Mouse (Mus musculus) inflammation-experienced regulatory T-cells, adult 6 months (primary cell): ENCODE data around the gene Aldoart2. TPM values are rescaled to one million over a fixed set of nuclear protein-coding genes. Genes with fewer than 3 reads are reported as not detected.
"Not testable (repeated sequence)": the region's sequence is repeated elsewhere in the genome, so short reads cannot be mapped to it uniquely, and the experiment has no call there.

Source experiments
- ATAC-seq: one replicate; pipeline ENCODE4 v1.8.0; 2017
- polyA plus RNA-seq, 3 experiments: library from polyadenylated mRNA; unstranded; fragments of 100-300 nt; shearing (Covaris generic); gene quantifications; one replicate each; pipeline ENCODE4 v1.2.1; 2017

Gene Aldoart2
- polyA plus RNA-seq, 3 experiments from 2014 or later: 0.23 to 0.40 TPM; not detected in 1

DNA sequence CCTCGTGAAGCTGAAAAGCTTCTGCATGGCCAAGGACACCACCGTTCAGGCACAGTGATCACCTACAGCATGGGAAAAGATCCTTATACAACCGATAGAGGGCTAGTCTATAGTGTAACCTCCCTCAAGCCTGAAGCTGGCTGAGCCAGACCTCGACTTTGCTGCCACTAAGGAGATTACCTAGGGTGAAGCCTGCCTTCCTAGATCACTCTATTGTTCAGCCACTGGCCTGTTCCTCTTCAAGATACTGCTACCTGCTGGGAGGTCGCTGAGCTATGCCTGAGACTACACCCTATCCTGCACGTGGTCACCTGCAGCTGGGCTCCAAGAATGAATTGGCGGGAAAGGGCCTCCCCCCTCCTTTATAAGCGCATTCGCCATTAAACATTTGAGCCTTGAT lies 21.9 kb downstream of the Aldoart2 start:
- not testable (repeated sequence) for ATAC-seq

DNA sequence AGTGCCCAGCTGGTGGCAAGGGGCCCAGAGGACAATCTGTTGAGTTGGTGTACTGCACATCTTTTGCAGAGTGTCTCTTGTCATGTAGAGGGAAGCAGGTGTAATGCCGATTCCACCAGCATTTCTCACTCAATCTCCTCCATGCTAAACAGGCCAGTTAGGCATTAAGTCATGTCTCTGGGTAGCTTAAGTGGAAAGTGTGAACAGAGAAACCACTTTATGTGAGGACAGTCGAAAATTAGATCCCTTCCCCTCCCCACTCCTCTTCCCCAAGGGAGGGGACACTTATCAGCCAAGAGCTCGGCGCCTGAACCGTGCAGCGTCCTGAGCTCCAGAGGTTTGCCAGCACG lies 33.5 kb downstream of the Aldoart2 start:
- ATAC-seq: no peak

DNA sequence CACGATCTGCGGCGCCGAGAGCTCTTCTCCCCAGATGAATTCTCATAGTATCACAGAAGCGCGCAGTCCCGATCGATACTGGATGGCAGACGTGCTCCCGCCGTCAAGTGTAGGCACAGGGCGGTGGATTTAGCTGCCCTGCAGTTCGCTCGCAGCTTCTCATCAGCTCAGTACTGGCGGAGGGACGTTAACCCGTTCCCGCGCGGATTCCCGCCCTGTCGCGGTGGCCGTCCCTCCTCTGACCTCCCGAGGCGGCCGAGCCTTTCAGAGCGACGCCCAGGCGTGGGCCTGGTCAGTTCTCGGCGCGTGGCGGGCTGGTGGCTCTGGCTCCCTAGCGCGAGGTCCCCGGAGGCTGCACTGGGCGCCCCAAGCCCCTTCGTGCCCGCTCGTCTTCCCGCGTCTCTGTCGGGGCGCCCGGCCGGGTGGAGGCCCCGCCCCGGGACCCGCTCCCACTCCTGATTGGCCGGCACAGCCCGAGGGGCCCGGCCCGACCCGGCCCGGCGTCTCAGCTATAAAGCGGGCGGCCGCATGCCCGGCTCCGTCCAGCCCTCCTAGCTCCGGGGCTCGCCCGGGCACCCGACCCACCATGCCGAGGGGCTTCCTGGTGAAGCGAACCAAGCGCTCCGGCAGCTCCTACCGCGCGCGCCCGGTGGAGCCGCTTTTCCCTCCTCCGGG lies 34.0 kb downstream of the Aldoart2 start, which contains the start of gene Insm2:
Gene Insm2 (plus strand): TSS at position 541 of the 675 bp plus-strand sequence.
- no peak for ATAC-seq

DNA sequence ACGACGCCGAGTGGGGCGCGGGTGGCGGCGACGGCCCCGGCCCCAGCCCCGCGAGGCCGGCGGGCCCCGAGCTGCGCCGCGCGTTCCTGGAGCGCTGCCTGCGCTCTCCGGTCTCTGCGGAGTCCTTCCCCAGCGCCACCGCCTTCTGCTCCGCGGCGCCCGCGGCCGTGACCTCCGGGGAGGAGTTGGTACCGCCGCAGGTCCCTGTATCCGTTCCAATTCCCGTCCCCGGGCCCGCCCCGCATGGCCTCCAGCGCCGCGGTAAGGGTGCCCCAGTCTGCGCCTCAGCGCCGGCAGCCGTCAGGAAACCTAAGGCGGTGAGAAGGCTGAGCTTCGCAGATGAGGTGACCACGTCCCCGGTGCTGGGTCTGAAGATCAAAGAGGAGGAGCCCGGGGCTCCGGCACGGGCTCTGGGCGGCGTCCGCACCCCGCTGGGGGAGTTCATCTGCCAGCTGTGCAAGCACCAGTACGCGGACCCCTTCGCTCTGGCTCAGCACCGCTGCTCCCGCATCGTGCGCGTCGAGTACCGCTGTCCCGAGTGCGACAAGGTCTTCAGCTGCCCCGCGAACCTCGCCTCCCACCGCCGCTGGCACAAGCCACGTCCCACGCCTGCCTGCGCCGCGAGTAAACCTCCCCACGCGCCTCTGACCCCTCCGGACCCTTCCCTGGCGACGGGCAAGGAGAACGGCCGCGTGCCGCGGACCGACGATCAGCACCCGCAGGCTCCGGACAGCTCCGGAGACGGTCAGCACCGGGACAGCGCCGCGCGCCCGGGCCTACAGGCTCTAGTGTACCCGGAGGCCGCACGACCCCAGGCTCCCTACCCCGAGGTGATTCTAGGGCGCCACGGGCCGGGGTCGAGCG lies 34.8 kb downstream of the Aldoart2 start:
- ATAC-seq: no peak

DNA sequence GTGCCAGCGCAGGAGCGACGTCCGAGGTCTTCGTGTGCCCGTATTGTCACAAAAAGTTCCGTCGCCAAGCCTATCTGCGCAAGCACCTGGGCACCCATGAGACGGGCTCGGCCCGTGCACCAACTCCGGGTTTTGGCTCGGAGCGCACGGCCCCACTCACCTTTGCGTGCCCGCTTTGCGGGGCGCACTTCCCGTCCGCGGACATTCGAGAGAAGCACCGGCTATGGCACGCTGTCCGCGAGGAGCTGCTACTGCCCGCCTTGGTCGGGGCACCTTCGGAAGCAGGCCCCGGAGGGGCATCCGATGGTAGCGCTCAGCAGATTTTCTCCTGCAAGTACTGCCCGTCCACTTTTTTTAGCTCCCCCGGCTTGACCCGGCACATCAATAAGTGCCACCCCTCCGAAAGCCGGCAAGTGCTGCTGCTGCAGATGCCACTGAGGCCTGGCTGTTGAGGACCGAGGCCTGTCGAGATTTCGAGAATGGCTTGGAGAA lies 35.5 kb downstream of the Aldoart2 start:
- no peak for ATAC-seq

DNA sequence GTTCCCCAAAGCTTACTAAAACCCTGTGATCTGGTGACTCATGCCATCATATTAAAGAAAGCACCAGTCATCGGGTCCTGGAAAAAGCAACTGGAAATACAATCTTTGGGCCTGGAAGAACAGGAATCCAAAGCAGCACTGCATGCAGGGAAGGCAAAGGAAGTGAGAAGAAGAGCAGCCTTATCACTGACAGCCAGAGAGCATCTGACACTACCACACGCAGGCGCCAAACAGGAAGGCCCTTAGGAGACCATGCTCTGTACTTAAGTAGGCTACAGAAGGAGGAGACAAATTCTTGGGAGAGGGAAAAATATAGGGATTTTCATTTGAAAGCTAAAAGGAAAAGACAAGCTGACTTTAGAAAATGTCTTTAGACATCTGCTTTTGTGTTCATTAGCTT lies 39.4 kb downstream of the Aldoart2 start:
- no peak for ATAC-seq

DNA sequence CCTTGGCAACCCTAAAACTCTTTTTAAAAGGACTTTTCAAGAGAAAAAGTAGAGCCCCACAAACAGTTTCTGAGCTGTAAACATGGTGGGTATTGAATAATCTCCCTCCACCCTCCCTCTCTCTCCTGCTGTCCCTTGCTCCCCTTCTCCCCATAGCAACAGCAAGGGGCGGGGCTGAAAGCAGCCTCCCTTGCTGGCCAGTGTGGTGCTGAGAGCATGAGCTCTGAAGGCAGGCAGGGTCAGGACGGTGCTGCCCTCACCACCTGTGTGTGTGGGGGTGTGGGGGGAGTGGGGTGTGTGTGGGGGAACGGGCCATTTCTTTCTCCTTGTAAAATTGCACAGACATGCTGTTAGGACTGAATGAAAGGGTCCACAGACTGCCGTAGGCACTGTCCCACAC lies 42.9 kb downstream of the Aldoart2 start:
- ATAC-seq: no peak

DNA sequence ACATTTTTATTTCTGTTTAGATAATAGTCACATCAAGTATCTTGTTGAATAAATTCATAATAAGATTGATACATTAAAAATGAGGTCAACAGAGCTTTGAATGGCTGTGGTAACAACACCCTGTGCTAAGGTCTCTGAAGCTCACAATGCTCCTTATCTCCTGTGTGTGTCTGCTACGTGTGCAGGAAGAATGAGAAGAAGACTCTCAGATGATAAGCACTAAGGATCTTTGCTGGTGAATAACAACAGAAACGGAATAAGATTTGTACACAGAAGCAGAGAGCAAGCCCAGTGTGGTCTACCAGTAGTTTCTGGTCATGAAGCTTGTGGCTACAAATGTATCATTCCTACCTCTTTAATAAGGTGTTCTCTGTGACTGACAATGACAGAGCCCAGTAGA lies 45.8 kb downstream of the Aldoart2 start:
- no peak for ATAC-seq

Other genes with a start within 250 kb of the Aldoart2 start
- 100 to 1,000 TPM; 255 to 323 (median 266) TPM for gene Psma6, start 181.0 kb upstream of the Aldoart2 start, polyA plus RNA-seq
- gene Nfkbia, start 72.6 kb upstream of the Aldoart2 start, polyA plus RNA-seq: 100 to 1,000 TPM; 545 to 574 (median 562) TPM
- gene Insm2, start 34.2 kb downstream of the Aldoart2 start, polyA plus RNA-seq: under 1 TPM; 0.18 to 0.34 (median 0.21) TPM